Mouse (Mus musculus) 3T3-L1 (cell line): ENCODE measurements at regions not wholly inside any gene's neighbourhood (a gene's known extent, or its start where the extent isn't known, plus 50 kb on each side); places are given as distances from the start of the nearest gene placed in this dataset.

ENCODE experiments used
- DNase-seq: peaks from one replicate; pipeline ENCODE4 v3.0.0-alpha.2; 2015; ENCODE audit warnings: low read depth, low spot score

DNA sequence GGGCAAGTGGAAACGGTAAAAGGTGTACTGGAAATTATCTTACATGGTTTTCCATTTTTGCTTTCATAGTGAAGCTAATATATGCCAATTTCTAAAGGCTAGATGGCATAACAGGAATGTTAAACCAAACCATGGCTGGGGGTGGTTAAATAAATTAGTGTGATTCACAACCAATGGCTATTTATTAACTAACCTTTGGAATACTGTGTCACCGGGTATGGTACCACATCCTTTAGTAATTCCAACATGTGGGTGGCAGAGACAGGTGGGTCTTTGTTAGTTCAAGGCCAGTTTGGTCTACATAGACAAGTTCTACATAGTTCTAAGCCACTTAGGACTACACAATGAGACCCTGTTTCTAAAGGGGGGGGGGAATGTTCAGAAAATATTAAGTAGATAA, 179.8 kb upstream of the Plxnc1 start:
- DNase-seq: no peak

DNA sequence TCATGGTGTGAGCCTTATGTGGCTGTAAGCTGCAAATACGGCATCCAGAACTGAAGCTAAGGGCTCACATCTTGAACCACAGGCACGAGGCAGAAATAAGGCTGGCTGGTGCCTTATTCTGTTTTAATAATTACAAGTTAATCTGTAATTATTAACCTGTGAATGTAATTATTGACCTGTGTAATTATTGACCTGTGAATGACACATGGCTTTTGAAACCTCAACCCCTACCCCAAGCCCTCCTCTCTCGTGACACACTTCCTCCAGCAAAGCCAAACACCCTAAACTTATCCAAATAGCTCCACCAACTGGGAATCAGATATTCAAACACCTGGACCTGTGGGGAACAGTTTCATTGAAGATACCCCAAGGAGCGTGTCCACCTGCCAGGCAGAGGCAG, 175.4 kb upstream of the Plxnc1 start:
- no peak for DNase-seq

DNA sequence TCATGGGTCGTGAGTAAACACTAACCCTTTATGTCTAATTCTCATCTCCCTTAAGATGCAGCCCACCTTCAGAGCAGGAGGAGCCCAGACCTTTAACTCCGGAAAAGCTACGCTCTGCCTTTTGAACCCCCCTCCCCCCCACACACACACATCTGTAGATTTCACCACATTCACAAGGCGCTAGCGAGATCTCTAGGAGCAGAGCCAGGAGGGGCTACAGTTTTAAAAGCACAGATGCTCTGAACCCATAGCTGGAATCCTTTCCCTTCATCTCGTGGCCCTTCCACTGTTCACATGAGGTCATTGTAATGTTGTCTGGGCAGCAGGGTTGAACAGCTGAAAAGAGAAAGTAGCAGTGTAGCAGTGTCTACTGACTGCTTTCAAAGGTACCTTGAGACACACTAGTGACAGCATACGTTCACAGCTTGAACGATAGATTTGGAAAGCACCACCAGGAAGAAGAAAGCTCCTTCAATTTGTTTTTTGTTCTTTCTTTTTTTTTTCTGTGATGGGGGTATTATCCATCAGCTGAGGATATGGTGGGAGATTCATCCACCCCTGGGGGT, 174.2 kb upstream of the Plxnc1 start:
- DNase-seq: no peak

DNA sequence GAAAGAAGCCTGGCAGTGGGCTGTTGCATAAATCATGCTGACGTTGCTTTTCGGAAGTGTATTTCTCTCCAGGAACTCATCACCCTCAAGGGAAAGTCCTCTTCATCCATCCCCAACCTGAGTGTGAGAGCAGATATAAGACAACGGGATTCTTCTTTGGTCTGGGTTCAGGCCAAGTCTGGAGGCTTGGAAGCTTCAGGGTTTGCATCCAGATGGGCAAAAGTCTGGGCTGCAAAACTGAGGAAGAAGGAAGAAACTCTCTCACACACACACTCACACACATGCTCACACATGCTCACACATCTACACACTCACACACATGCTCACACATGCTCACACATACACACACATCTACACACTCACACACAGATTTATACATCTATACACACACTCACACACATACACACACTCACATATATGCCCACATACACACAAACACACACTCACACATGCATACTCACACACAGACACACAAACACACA, 173.1 kb upstream of the Plxnc1 start:
- DNase-seq: no peak

DNA sequence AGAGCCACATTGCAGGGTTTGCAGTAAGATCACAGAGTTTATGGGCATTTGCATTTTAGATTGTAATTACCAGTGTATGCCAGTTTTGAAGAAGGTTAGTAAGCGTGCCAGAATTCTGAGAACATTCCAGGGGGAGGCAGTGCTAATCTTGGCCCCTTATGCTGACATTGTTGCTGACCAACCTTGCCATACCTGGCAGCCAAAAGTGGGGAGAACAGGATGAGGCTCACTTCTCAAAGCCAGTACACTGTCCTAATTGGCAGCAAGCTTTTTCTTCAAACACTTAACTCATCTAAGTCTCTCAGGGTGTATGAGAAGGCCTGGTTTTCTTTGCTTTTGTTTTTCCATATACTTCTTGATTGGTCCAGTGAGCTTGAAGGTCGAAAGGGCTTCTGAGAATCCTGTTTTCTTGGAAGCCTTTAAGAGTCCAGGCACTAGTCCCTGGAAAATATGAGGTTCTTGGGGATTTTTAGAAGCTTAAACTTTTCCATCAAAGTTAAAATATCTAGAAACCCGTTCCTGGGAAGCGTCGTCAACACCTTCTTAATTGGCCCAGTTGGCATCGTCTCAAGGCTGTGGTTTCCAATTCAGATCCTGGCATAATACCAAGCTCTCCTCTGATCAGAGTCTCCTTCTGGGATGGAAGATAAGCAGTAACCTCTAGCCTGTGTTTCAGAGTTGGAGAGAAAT, 172.6 kb upstream of the Plxnc1 start:
- peak; percentile 56 for DNase-seq

DNA sequence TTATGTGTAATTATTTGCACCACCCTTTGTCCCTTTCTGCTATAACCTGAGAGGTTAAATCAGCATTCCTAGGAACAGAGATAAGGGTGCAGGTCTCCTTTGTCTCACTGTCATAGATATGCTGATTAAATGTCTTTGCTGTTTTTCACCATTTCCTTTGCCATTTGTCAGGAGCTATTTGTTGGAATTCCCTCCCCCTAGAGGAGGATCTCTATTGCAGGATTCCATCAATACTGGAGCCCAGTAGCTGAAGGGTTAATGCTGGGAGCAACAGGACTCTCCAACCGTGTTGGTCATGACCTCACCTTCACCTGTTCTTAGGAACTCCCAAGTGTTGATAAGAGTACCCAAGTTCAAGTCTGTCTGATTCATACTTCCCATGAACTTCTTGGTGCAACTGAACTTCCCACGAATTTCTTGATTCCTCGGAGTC, 172.0 kb upstream of the Plxnc1 start:
- DNase-seq: no peak

DNA sequence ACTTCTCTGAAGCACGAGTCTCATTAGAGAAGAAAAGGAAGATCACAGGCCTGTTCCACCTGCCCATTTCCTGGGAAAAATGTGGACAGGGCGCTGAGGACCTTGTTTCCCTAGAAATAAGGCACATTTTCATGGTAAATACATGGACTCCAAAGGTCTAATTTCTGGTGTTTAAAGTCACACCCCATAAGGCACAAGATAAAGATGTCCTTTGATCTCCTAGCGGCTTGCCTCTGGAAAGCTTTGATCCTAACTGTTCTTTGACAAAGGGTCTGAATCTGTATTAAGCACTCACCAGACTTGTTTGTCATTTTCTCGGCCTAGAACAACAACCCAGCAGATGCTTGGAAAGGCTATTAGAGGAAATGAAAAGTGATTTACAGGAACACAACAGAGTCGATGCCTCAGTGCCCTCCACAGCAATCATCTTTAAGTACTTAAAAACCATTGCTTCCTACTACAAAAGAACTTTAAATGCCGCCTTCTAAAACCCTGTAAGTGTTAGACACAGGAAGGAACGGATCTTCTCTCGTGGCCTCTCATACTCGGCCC, 168.3 kb upstream of the Plxnc1 start:
- DNase-seq: no peak

DNA sequence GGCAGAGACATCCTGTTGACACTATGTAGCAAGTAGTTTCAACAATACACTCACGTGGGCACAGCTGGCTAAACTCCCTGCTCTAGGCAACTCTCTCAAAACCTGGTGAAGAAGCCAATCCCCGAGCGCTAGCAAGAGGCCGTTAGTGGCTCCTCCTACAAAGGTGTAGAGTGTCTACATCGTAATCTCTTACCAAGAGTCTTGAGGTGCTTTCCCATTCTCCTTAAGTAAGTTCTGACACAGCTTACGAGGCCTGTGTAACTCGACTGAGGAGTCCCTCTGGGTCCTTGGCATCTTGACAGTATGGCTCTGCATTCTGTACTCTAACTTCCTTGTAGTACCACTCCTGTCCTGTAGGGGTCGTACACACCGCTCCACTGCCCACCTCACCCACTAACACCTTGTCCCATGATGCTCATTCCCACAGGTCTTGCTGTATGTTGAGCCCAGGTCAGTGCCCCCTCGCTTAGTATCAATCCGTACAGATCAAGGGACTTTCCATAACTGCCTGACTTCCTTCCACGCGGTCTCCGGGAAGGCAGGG, 167.7 kb upstream of the Plxnc1 start:
- no peak for DNase-seq

DNA sequence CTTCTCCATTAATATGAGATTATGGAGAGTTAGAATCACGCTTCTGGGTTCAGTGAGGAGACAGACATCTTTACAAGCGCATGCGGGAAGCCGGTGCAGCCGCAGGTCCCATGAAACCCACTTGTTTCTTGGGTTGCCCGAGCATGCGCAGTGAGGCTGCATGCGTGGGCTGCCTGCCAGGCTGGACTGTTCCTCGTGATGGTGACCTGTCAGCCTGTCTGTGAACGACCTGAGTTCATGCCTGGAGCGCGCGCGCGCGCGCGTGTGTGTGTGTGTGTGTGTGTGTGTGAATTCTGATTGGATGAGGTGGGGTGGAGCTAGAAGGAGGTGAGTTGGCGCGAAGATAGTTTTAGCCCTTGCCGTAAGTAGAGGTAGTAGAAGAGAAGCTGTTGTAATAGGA, 166.2 kb upstream of the Plxnc1 start:
- DNase-seq: no peak

DNA sequence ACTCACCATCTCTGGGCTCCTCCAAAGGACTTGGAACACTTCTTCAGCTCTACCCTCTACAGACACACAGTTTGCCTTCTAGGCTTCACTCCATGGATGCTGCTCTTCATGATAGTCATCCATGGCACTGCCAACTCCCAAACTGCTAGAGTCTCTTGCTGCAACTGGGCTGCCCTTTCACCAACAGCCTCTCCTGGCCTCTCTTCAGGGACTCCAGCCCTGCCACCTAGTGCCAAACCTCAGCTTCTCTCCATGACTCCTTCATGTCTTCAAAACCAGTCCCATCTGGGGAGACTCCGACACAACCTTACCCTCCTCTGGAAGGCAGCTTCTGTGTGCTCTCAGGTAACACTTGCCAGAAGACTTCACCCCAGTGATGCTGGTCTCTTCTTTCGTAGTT, 164.9 kb upstream of the Plxnc1 start:
- no peak for DNase-seq

DNA sequence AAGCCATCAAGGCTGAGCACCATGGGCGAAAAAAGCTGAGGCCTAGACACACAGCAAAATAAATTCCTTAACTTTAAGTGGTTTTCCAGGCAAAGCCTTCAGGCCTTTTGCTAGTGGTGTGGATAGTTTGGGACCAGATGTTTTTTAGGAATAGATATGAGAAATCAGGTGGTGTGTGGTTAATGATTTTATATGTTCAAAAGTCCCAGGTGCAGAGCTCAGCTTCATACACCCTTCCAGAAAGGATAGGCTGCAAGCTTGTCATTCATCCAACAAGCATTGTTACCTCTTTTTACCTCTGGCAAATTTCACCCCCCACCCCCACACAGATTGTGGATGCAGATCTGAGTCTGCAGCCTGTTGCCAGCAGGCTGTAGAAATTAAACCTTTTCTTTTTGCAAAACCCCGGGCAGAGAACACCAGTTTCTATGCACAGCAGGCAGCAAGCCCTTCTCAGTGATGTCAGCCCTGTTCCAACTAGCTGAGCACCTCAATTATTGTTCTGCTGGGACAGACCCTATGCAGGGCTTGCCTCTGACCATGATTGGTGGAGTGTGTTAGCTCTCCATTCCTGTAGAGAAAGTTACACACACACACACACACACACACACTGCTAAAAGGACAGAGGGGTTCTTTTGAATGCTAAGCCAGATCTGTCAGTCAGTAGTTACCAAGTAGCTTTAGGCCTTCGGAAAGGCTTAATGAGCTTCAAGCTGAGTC, 163.1 kb upstream of the Plxnc1 start:
- no peak for DNase-seq

DNA sequence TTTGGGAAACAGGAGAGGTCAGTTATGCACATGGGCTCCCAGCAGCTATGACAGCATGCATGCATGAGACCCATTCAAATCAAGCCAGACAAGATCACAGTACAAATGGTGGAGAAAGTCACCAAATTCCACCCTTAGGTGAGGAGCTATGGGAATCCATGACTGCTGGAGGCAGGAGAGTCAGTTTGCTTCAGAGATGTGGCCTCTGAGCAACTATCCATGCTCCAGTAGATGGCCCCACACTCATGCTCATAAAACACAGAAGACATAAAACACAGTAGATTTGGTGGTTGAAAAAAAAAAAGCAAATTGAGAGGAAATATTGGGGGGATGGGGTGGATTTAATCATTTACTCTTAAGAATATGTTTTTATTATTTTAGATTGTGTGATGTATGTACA, 159.2 kb upstream of the Plxnc1 start:
- peak; percentile 56 for DNase-seq

DNA sequence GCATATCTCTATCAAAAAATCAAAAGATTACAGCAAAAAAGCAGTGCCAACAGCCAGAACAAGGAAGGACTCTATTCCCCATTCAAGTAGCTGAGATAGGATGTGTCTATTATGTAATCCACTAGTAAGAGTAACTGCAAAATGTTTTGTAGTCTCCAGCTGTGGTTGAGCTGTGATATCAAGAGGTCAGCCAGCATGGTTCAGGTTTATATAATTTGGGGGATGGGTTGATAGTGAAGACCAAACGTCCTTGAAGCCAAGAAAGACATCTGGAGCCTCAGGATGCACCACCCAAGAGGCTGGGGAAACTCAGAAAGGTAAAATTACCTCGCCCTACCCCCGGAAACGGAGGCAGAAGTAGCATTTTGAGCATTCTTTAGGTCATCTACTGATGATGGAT, 158.3 kb upstream of the Plxnc1 start:
- no peak for DNase-seq

DNA sequence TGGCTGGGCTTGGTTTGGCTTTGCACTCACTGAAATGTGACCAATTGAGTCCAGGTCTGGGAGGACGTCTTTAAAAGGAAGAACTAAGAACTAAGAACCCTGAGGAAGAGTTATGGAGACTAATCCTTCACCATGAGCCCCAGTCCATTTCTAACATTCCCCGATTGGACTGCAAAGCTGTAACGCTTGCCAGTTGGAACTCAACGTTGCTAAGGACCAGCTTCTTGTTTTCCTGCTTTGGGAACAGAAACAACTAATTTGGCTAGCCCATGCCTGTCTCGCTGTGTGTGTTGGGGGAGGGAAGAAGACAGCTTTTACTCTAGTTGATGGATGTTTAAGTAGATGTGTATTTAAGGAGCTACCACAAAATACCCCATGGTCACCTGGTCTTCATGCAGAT, 155.3 kb upstream of the Plxnc1 start:
- DNase-seq: no peak

DNA sequence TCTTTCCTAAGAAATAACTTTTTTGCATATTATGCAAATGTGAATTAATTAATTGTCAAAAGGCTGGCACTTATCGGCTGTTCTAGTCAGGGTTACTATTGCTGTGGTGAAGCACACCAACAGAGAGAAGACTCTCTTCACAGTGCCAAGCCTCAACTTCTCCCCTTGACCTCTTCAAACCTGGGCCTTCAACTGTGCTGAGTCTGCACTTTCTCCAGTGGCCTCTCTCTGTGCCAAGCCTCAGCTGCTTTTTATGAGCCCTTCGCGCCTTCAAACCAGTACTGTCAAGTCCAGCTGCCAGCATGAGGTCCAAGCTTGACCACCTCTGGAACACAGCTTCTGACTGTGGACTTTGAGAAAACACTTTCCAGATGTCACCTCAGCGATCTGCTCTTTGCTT, 151.2 kb upstream of the Plxnc1 start:
- no peak for DNase-seq

DNA sequence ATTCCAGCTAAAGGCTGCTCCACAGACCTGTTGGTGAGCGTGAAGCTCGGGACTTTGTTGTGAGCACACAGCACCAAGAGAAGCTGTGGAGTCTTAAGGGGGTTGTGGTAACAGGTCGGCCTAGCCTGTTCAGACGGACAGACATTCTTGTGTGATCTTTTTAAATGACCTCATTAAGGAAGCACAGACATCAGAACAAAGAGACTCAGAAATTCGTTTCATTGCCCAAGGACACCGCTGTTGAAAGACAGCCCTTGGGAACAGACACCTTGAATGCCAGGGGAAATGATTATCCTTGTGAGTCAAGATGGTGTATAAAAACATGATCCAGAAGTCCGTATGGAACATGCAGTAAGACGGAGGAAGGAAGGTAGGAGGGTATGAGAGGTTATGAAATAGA, 150.1 kb upstream of the Plxnc1 start:
- DNase-seq: no peak

DNA sequence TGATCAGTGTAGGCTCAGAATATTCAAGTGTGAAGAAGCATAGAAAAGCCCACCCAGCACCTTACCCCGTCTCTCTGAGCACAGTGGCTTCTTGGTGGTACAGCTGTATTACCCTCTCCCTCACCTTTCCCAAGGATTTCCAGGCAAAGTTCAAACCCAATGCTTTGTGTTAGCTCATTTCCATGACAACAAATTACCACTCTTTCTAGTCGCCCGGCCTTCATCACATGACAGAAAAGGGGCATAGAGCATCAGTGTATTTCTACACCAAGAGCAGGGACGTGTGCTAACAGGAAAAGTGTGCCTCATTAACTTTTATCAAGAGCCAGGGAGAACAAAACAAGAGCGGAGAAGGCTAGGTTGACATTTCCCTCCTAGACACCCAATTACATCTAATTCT, 148.6 kb upstream of the Plxnc1 start:
- DNase-seq: no peak

DNA sequence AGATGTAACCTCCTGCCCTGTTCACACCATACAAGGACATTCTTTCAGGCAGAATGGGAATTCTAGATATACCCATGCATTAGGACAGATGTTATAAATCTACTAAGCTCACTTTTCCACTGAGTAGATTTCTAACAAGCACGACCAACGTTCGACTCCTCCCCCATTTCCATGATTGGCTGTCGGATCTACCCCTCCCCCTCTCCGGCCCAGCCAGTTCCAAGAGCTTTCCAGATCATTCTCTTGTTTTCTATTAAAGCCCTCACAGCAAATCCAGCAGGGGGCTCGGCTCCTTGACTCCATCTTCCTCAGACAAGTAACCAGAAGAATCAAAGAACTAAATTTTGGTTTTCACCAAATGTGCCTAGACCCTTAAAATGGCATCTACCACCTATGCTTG, 146.5 kb upstream of the Plxnc1 start:
- no peak for DNase-seq

DNA sequence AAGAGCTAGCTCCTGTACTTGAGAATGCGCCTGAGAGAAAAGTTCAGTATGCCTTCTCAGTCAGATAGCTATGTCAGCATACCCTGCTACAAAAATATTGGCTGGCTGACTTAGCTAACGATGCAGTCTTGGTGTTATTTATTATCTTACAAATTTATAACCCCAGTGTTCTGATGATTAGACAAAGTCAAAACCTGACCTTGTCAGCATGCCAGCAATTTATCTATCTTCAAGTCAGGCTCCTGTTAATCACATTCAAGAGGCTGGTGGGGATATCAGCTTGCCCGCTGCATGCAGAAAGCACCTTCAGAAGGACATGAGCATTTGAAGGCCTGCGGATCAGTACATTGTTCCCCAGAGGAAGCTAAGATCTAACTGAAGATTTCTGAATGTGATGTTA, 146.0 kb upstream of the Plxnc1 start:
- no peak for DNase-seq

DNA sequence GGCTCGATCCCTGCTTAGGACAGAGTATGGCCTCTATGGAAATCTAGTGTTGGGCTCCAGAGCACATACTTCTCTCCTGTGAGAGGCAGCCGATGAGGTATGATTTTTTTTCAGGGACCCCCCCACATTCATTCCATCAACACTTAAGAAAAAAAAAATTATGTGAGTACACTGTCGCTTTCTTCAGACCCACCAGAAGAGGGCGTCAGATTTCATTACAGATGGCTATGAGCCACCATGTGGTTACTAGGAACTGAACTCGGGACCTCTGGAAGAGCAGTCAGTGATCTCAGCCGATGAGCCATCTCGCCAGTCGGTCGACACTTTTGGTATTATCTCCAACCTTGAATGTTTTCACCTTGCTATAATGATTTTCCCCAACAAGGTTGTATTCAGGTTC, 145.4 kb upstream of the Plxnc1 start:
- no peak for DNase-seq

DNA sequence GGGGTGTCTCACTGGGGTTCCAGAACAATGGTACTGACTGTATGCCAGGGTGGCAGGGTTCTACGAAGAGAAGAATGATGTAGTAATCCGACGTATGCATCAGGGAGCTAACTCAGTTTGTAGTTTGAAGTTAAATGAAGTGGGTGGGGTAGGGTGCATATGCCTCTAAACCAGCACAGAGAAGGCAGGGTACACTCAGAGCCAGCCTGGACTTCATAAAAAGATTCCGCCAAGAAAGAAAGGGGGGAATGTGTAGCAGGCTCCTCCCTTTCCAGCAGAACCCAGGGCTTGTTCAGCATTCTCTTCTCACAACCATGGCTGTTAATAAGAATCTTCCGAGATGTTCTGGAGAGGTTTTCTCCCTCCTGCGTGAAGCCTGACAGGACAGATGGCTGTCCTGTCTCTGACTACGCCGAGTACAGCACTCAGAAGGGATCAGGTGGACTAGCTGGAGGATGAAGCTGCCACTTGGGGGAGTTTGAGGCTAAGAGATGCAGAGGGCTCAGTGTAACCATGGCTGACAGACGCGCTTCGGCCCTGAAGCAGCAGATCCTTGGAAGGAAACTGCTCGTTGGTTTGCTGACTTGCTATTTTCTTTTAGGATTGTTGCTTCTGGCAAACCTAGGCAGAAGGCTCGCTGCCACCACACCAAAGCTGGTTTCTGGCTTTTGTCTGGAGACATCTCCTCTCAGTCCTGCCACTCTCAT, 143.4 kb upstream of the Plxnc1 start:
- peak; percentile 37 for DNase-seq

DNA sequence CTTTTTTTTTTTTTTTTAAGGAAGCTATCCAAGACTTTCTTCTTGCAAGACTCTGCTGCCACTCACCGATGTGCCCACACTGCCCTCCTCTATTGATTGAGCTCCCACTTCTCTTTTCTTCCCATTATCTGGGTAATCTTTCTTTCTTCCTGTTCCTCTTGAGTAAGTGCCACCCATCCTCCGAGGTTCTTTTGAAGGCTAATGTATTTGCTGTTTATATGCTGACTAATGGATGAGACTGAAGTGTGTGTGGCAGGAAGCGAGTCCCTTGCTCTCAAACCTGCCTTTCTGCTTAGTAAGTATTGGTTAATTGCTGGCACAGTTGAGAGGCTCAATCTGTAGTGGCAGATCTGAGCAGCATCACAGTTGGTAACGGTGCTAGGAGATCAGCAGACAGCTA, 142.1 kb upstream of the Plxnc1 start:
- no peak for DNase-seq
